Mouse (Mus musculus): ENCODE results near the gene Gnai1. TPM values are rescaled to one million over a fixed set of nuclear protein-coding genes. Genes with fewer than 3 reads are reported as not detected.

Gnai1 gene
- polyA plus RNA-seq, 1 experiment from 2014 or later = 35.1 TPM

- H3K4me2 ChIP-seq = no peak overlapping the region
- no peaks in the 10 kb centered on the region for H3K27me3 ChIP-seq
- no peak overlapping the region for H3K9ac ChIP-seq
- H3K9me3 ChIP-seq = no peaks in the 10 kb centered on the region
- peaks cover 3% of the 10 kb centered on the region; the same call in 1 of the 2 replicates for H3K4me1 ChIP-seq
- 88% methylated on average over 5 of the region's 5 CpGs for WGBS
- ATAC-seq (ENCODE audit: insufficient number of reproducible peaks, low FRiP score, low TSS enrichment, low read depth) = no peak
- H3K27ac ChIP-seq = no peak overlapping the region
- H3K36me3 ChIP-seq = no peaks in the 10 kb centered on the region
- H3K4me3 ChIP-seq = no peak overlapping the region
Measured at GRCm38 (mm10) chr5:18332256-18332655, 27.9 kb downstream of the Gnai1 start.

- H3K27ac ChIP-seq = peak overlapping the region; percentile 33; the same call in 1 of the 2 replicates
- whole genome bisulfite sequencing = 33% methylated on average over 8 of the region's 8 CpGs
- peaks cover 3% of the 10 kb centered on the region; the same call in 1 of the 2 replicates for H3K4me1 ChIP-seq
- no peak overlapping the region for H3K4me3 ChIP-seq
- no peaks in the 10 kb centered on the region for H3K27me3 ChIP-seq
- H3K9me3 ChIP-seq = no peaks in the 10 kb centered on the region
- no peaks in the 10 kb centered on the region for H3K36me3 ChIP-seq
- no peak overlapping the region for H3K4me2 ChIP-seq
- H3K9ac ChIP-seq = no peak overlapping the region
- ATAC-seq (ENCODE audit: insufficient number of reproducible peaks, low FRiP score, low TSS enrichment, low read depth) = no peak
Measured at GRCm38 (mm10) chr5:18330726-18331125, 29.4 kb downstream of the Gnai1 start.

GRCm38 (mm10) chr5:18326159-18326558, 34.0 kb downstream of the Gnai1 start:
- Histone ChIP-seq H3K36me3 (no peaks in the 10 kb centered on the region), H3K9ac (no peak overlapping the region)
- no peak for ATAC-seq (ENCODE audit: insufficient number of reproducible peaks, low FRiP score, low TSS enrichment, low read depth)

GRCm38 (mm10) chr5:18323534-18323933, 36.6 kb downstream of the Gnai1 start:
- H3K9ac ChIP-seq = no peak overlapping the region
- H3K4me3 ChIP-seq = no peak overlapping the region
- H3K27me3 ChIP-seq = no peaks in the 10 kb centered on the region
- H3K27ac ChIP-seq = no peak overlapping the region
- no peaks in the 10 kb centered on the region for H3K4me1 ChIP-seq
- no peaks in the 10 kb centered on the region for H3K36me3 ChIP-seq
- WGBS = 88% methylated on average over 9 of the region's 9 CpGs
- H3K9me3 ChIP-seq = no peaks in the 10 kb centered on the region
- no peak for ATAC-seq (ENCODE audit: insufficient number of reproducible peaks, low FRiP score, low TSS enrichment, low read depth)
- H3K4me2 ChIP-seq = no peak overlapping the region

More at GRCm38 (mm10) chr5:18326159-18326558, 34.0 kb downstream of the Gnai1 start:
- WGBS = 82% methylated on average over 6 of the region's 6 CpGs
- Histone ChIP-seq H3K4me2 (no peak overlapping the region), H3K27me3 (no peaks in the 10 kb centered on the region), H3K4me3 (no peak overlapping the region), H3K9me3 (no peaks in the 10 kb centered on the region), H3K4me1 (peaks cover 3% of the 10 kb centered on the region; the same call in 1 of the 2 replicates), H3K27ac (no peak overlapping the region)

- Histone ChIP-seq H3K27ac (no peak overlapping the region), H3K4me2 (no peak overlapping the region), H3K27me3 (no peaks in the 10 kb centered on the region), H3K9ac (no peak overlapping the region), H3K36me3 (no peaks in the 10 kb centered on the region), H3K9me3 (no peaks in the 10 kb centered on the region), H3K4me1 (no peaks in the 10 kb centered on the region), H3K4me3 (no peak overlapping the region)
- WGBS = 73% methylated on average over 3 of the region's 3 CpGs
- no peak for ATAC-seq (ENCODE audit: insufficient number of reproducible peaks, low FRiP score, low TSS enrichment, low read depth)
Measured at GRCm38 (mm10) chr5:18321661-18322060, 38.5 kb downstream of the Gnai1 start.

GRCm38 (mm10) chr5:18318846-18319245, 41.3 kb downstream of the Gnai1 start:
- Histone ChIP-seq H3K4me1 (no peaks in the 10 kb centered on the region), H3K4me3 (no peak overlapping the region), H3K9ac (no peak overlapping the region), H3K36me3 (no peaks in the 10 kb centered on the region), H3K9me3 (no peaks in the 10 kb centered on the region), H3K27ac (no peak overlapping the region), H3K4me2 (no peak overlapping the region), H3K27me3 (no peaks in the 10 kb centered on the region)
- WGBS = 77% methylated on average over 4 of the region's 4 CpGs
- ATAC-seq (ENCODE audit: insufficient number of reproducible peaks, low FRiP score, low TSS enrichment, low read depth) = no peak

GRCm38 (mm10) chr5:18307229-18307804, 52.8 kb downstream of the Gnai1 start:
- Histone ChIP-seq H3K9ac (no peak overlapping the region), H3K4me1 (no peaks in the 10 kb centered on the region), H3K4me2 (no peak overlapping the region), H3K36me3 (0 out of 2 replicates have a peak, but pooled peaks cover 3% of the 10 kb centered on the region), H3K4me3 (no peak overlapping the region), H3K9me3 (no peaks in the 10 kb centered on the region), H3K27ac (no peak overlapping the region), H3K27me3 (no peaks in the 10 kb centered on the region)
- WGBS = 64% methylated on average over 1 of the region's 1 CpGs
- no peak for ATAC-seq (ENCODE audit: insufficient number of reproducible peaks, low FRiP score, low TSS enrichment, low read depth)

- no peak overlapping the region for H3K4me3 ChIP-seq
- H3K27ac ChIP-seq = no peak overlapping the region
- H3K4me1 ChIP-seq = no peaks in the 10 kb centered on the region
- H3K36me3 ChIP-seq = no peaks in the 10 kb centered on the region
- no peaks in the 10 kb centered on the region for H3K9me3 ChIP-seq
- H3K27me3 ChIP-seq = no peaks in the 10 kb centered on the region
- no peak overlapping the region for H3K9ac ChIP-seq
- H3K4me2 ChIP-seq = no peak overlapping the region
- 46% methylated on average over 2 of the region's 2 CpGs for WGBS
- ATAC-seq (ENCODE audit: insufficient number of reproducible peaks, low FRiP score, low TSS enrichment, low read depth) = no peak
Measured at GRCm38 (mm10) chr5:18296584-18296983, 63.6 kb downstream of the Gnai1 start.

- Histone ChIP-seq H3K4me2 (no peak overlapping the region), H3K9ac (no peak overlapping the region), H3K4me1 (no peaks in the 10 kb centered on the region), H3K36me3 (0 out of 2 replicates have a peak, but pooled peaks cover 3% of the 10 kb centered on the region), H3K27me3 (no peaks in the 10 kb centered on the region), H3K9me3 (no peaks in the 10 kb centered on the region), H3K4me3 (no peak overlapping the region), H3K27ac (no peak overlapping the region)
- no peak for ATAC-seq (ENCODE audit: insufficient number of reproducible peaks, low FRiP score, low TSS enrichment, low read depth)
- WGBS = 54% methylated on average over 5 of the region's 5 CpGs
Measured at GRCm38 (mm10) chr5:18292744-18293143, 67.4 kb downstream of the Gnai1 start.

- no peak overlapping the region for H3K9ac ChIP-seq
- peaks cover 11% of the 10 kb centered on the region; the same call in 1 of the 2 replicates for H3K36me3 ChIP-seq
- H3K4me1 ChIP-seq = no peaks in the 10 kb centered on the region
- H3K9me3 ChIP-seq = no peaks in the 10 kb centered on the region
- no peak overlapping the region for H3K27ac ChIP-seq
- WGBS = 69% methylated on average over 4 of the region's 4 CpGs
- no peaks in the 10 kb centered on the region for H3K27me3 ChIP-seq
- H3K4me3 ChIP-seq = no peak overlapping the region
- ATAC-seq (ENCODE audit: insufficient number of reproducible peaks, low FRiP score, low TSS enrichment, low read depth) = no peak
- no peak overlapping the region for H3K4me2 ChIP-seq
Measured at GRCm38 (mm10) chr5:18289530-18289929, 70.6 kb downstream of the Gnai1 start.

GRCm38 (mm10) chr5:18288694-18289093, 71.5 kb downstream of the Gnai1 start:
- ATAC-seq (ENCODE audit: insufficient number of reproducible peaks, low FRiP score, low TSS enrichment, low read depth) = no peak
- Histone ChIP-seq H3K9me3 (no peaks in the 10 kb centered on the region), H3K4me3 (no peak overlapping the region), H3K36me3 (peaks cover 11% of the 10 kb centered on the region; the same call in 1 of the 2 replicates), H3K9ac (no peak overlapping the region), H3K4me2 (no peak overlapping the region), H3K27ac (no peak overlapping the region), H3K27me3 (no peaks in the 10 kb centered on the region), H3K4me1 (no peaks in the 10 kb centered on the region)
- 83% methylated on average over 7 of the region's 7 CpGs for WGBS

GRCm38 (mm10) chr5:18288079-18288478, 72.1 kb downstream of the Gnai1 start:
- Histone ChIP-seq H3K27me3 (no peaks in the 10 kb centered on the region), H3K9me3 (no peaks in the 10 kb centered on the region), H3K4me2 (no peak overlapping the region), H3K4me3 (no peak overlapping the region), H3K4me1 (no peaks in the 10 kb centered on the region), H3K36me3 (peaks cover 11% of the 10 kb centered on the region; the same call in 1 of the 2 replicates), H3K27ac (no peak overlapping the region), H3K9ac (no peak overlapping the region)
- 74% methylated on average over 3 of the region's 3 CpGs for WGBS
- no peak for ATAC-seq (ENCODE audit: insufficient number of reproducible peaks, low FRiP score, low TSS enrichment, low read depth)
